Mouse (Mus musculus) layer of hippocampus, adult 11-12 months (tissue): ENCODE results near the gene Nat8f6.
"Not testable (repeated sequence)": the region's sequence is repeated elsewhere in the genome, so short reads cannot be mapped to it uniquely, and the experiment has no call there.

Experiments
- DNase-seq: peaks from one replicate; pipeline ENCODE4 v3.0.0; 2022; ENCODE audit warnings: low spot score

The Nat8f6 gene

GRCm38 (mm10) chr6:85820837-85821236, at the start of gene Nat8f6, which contains the start of gene Nat8f5:
TSS of gene Nat8f6 (minus strand) at chr6:85820954.
TSS of gene Nat8f5 (minus strand) at chr6:85820972.
- DNase-seq: no peak

GRCm38 (mm10) chr6:85869006-85869405, 48.3 kb upstream of the Nat8f6 start, which contains the start of gene Nat8f2:
TSS of gene Nat8f2 (minus strand) at chr6:85869158.
- not testable (repeated sequence) for DNase-seq

DNA sequence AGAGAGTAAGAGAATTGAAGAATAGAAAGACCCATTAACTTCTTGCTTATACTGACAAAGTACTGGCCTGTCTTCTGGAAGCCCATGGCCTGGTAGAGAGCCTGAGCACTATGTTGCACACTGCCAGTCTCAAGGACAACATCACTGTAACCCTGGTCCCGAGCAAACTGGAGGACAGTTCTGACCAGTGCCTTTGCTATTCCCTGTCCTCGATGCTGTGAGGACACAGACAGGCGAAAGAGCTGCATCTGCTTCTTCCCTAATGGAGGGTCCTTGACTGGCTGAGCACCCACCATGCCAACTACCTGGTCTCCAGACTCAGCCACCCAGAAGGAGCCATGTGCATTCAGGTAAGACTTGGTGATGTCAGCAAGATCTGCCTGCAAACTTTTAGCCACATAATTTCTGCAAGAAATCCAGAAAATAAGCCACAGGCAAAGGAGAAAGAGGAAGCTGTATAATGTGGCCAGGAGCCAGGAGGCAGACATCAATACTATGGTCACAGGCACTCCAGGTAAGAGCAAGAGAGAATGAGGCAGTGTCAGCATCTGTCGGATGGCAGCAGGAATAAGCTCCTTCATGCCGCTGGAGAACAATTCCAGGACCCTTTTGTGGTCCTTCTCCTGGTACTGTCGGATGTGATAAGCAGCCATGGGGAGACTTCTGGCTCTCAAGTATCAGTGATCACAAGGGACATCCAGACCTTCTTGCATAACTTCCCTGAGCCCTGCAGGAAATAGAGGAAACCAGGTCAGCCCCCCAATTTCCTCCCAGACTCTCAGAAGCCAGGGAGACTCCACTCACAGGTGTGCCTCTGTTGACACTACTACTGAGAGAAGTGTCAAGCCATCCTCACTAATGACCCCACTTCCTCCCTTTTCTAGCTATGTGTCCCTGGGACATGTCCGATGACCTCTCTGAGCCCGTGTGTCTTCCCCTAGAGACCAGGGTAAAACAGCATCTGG, 47.3 kb upstream of the Nat8f6 start:
- DNase-seq: no peak

GRCm38 (mm10) chr6:85866995-85867394, 46.2 kb upstream of the Nat8f6 start:
- not testable (repeated sequence) for DNase-seq

DNA sequence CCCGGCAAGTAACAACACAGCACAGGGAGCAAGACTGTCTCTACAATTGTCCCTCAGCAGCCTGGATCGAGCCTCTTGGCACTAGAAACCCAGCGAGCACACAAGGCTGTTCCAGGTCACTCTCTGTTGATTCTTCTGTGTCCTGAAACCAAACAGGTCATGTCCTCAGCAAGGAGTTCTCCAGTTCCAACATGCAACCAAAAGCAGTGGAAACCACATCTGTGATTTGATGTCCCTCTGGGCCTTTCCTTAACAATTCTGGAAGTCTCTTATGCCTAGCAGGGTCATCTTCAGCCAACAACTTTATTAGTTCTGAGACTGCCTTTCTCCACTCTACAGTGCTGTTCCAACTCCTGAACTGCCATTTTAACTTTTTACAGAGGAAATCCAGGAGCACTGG, 45.4 kb upstream of the Nat8f6 start:
- not testable (repeated sequence) for DNase-seq

GRCm38 (mm10) chr6:85864900-85865639, 44.3 kb upstream of the Nat8f6 start:
- peak; percentile 36 for DNase-seq

DNA sequence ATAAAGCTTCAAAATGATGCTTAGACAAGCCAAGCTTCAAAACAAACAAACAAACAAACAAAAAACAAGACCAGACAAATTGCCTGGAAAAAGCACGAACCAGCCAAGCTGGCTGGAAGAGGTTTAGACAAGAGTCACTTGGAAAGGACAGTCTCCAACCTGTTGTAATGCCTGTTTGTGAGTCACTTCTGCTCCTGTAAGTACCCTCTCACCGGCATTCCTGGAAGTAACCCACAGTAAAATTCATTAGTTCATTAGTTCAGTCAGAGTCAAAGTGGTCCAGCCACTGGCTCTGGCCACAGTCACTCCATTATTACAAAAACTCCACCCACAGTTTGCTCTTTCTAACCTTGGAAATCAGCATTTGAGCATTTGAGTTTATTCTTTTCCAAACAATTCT, 43.1 kb upstream of the Nat8f6 start:
- DNase-seq: no peak

- no peak for DNase-seq
Measured at GRCm38 (mm10) chr6:85863136-85863535, 42.4 kb upstream of the Nat8f6 start.

- no peak for DNase-seq
Measured at GRCm38 (mm10) chr6:85862565-85862964, 41.8 kb upstream of the Nat8f6 start.

DNA sequence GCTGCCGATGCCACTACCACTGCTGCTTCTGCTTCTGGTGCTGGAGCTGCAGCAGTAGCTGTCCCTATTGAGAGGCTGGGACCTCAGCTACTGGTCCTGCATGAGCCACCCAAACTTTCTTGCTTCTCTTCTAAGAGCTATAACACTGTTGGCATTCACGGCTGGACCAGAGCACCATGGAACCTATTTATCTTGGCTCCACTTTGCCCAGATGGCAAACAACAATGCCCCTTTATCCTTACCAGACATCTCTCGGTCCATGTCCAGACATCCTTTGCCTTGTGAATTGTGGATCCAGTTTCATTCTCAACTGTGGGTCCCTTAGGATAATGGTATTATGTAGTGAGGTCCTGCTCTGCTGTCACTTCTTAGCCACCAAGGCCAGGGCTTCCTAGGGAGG, 40.5 kb upstream of the Nat8f6 start:
- no peak for DNase-seq

DNA sequence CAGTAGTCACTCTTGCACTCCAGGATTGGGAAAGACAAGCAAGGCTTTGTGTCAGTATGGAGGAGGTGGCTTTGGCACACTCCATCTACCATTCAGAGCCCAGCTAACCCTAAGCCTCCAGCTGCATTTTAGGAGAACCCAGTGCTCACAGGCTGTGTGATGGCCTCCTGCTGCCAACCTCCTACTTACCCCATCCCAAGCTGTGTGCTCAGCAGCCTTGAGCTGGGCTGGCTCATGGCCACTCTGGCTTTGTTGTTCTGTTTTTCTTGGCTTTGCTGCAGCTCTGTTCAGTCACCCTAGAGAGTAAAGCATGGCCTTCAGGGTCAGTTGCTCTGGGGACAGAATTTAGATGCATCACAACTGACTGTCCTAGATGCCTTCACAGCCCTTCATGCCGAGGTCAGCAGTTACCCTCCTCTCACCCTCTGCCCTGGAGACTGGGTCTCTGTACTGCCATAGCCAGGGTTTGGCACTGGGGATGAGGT, 35.5 kb upstream of the Nat8f6 start:
- peak; percentile 85 for DNase-seq

DNA sequence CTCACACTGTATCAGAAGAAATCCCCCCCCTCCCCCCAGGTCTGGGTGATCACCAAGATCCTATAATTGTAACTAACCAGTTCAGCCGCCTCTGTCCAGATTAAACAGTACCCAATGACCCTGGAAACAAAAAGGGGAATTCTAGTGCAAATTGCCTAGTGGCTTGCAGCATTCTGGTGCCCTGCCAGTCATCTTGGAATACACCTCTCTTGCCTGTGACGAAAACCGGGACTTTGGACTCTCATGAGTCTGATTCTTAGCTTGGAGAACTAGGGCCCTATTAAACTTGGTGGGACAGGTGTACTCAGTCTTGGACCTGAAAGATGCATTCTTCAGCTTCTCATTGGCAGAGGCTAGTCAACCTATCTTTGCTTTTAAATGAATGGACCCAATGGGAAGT, 32.7 kb upstream of the Nat8f6 start:
- DNase-seq: no peak

DNA sequence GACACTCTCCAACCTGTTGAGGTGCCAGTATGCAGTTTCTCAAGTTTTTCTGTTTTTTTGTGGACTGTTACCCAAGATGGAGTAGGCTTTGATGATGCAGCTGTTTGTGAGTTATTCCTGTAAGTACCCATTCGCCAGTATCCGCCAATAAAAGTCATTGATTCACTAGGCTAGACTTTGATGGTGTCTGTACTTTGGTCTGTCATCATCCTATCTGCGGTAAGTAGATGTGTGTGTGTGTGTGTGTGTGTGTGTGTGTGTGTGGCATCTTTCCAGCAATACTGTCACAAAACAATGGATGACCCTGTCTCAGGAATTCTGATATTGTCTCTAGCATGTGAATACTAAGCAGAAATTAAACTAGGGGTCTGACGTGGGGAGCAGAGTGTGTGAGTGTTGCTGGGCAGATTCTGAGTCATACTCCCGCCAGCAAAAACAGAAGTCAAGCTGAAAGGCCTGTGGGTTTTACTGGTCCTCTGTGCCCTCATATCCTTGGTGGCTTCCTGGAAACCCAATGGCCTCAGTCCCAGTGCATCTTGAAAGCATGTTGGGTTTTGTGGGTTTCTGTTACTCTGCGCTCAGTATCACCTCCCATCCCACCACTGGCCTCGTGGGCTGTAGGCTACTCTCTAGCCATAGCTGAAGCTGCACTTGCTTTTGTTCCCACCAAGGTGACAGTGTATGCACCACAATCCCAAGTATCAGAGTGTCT, 30.5 kb upstream of the Nat8f6 start:
- no peak for DNase-seq

GRCm38 (mm10) chr6:85849240-85849639, 28.5 kb upstream of the Nat8f6 start:
- DNase-seq: no peak

DNA sequence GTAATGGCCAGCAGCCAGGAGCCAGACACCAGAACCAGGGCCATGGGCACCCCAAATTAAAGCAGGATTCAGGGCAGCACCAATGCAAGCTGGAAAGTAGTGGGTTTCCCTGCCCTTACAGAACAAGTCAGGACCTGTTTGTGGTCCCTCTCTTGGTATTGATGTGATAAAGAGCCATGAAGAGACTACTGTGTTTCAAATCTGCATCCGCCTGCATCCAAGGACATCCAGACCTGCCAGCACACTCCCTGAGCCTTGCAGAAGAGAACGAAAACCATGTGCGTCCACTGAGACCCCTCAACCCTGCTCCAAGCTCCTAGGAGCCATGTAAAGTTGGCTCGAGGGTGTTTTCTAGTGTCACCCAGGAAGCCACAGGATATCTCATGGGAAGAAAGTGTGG, 27.4 kb upstream of the Nat8f6 start:
- DNase-seq: no peak

DNA sequence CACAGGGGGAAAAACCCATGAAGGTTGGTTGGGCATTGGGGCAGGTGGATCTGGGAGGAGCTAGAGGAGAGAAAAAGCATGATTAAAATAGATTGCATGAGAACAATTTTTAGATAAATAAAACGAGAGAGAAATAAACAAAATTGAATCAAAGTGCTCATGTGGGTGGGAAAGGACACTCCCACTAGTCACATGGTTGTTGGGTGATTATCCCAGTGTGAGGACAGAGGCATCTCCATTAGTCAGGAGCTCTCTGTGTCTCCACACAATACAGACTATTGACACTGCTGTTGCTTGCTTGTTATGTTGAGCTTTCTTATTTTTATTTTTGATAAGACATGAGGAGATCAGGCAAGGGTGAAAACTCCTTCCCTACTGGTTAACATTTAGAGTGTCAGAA, 26.2 kb upstream of the Nat8f6 start:
- no peak for DNase-seq

DNA sequence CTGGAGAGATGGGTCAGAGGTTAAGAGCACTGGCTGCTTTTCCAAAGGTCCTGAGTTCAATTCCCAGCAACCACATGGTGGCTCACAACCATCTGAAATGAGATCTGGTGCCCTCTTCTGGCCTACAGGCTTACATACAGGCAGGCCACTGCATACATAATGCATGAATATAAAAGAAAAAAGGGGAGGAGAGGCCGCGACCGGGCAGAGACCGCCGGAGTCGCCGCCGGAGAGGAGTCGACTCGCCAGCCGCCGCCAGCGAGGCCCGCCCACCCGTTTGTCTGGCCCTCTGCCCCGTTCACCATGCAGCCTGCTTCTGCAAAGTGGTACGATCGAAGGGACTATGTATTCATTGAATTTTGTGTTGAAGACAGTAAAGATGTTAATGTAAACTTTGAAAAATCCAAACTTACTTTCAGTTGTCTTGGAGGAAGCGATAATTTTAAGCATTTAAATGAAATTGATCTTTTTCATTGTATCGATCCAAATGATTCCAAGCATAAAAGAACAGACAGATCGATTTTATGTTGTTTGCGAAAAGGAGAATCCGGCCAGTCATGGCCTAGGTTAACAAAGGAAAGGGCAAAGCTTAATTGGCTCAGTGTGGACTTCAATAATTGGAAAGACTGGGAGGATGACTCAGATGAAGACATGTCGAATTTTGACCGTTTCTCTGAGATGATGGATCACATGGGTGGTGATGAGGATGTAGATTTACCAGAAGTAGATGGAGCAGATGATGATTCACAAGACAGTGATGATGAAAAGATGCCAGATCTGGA, 23.1 kb upstream of the Nat8f6 start:
- DNase-seq: not testable (repeated sequence)

DNA sequence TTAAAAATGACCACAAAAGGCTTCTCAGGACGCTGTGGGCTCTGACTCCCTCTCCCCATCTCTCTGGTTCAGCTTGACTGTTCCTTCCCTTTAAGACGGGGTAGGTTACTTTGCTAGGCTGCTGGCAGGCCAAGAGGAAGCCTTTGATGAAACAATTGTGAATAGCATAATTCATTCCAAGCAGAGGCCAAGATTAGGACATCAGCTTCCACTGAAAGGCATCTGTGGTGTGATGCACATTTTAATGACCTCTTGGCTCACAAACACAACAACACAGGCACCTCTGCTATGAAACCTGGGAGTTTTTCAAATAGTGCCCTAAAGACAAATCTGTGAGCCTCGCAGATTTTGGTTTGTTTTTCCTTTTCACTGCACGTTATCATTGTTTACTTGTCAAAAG, 19.2 kb upstream of the Nat8f6 start:
- DNase-seq: peak; percentile 29

- no peak for DNase-seq
Measured at GRCm38 (mm10) chr6:85838674-85839073, 17.9 kb upstream of the Nat8f6 start.

GRCm38 (mm10) chr6:85837307-85837706, 16.6 kb upstream of the Nat8f6 start:
- peak; percentile 44 for DNase-seq

- peak; percentile 62 for DNase-seq
Measured at GRCm38 (mm10) chr6:85836827-85837226, 16.1 kb upstream of the Nat8f6 start.
